Mouse (Mus musculus) kidney, adult 2 months (tissue): ENCODE measurements around the gene Tpcn2.

Experiments used
- CTCF ChIP-seq: fragments of 200-500 bp; conservative IDR thresholded peaks from 2 replicates; pipeline ENCODE4 v1.5.1; 2011; ENCODE audit warnings: low read depth, mild to moderate bottlenecking, control low read depth, low read length, moderate library complexity, mixed read lengths; ENCODE audit not compliant: insufficient read depth, insufficient read length
- POLR2A ChIP-seq: fragments of 200-500 bp; IDR thresholded peaks from one replicate; pipeline ENCODE4 v1.6.1; 2011; ENCODE audit warnings: low read depth, low read length, control low read depth

- no peak for TF ChIP-seq CTCF
- TF ChIP-seq POLR2A, result no peak
These were observed 93.3 kb downstream of the Tpcn2 start for GRCm38 (mm10) chr7:145190520-145190919.
